Mouse (Mus musculus): Measurements from ENCODE around the gene Irak2.
A peak's percentile ranks its signal among the peaks of the same experiment; 100 is the strongest.

Gene Irak2

GRCm38 (mm10) chr6:113642605-113643004 is 4.3 kb downstream of the Irak2 start:
- no peak for DNase-seq (ENCODE audit: low spot score in 2 of 2)

GRCm38 (mm10) chr6:113643021-113643420 is 4.8 kb downstream of the Irak2 start:
- no peak for DNase-seq (ENCODE audit: low spot score in 2 of 2)

- no peak for DNase-seq (ENCODE audit: low spot score in 2 of 2)
Observed at GRCm38 (mm10) chr6:113643967-113644366, 5.7 kb downstream of the Irak2 start.

GRCm38 (mm10) chr6:113644808-113645207 is 6.5 kb downstream of the Irak2 start:
- peak in 1 of 2 experiments; percentile 25 for DNase-seq (ENCODE audit: low spot score in 2 of 2)

- peak in 1 of 2 experiments; percentile 16 for DNase-seq (ENCODE audit: low spot score in 2 of 2)
Observed at GRCm38 (mm10) chr6:113649346-113650196, 11.3 kb downstream of the Irak2 start.

GRCm38 (mm10) chr6:113650197-113650640 is 12.0 kb downstream of the Irak2 start:
- no peak for DNase-seq (ENCODE audit: low spot score in 2 of 2)

GRCm38 (mm10) chr6:113651626-113652025 is 13.4 kb downstream of the Irak2 start:
- DNase-seq (ENCODE audit: low spot score in 2 of 2) = no peak

- DNase-seq (ENCODE audit: low spot score in 2 of 2) = no peak
Observed at GRCm38 (mm10) chr6:113653551-113653950, 15.3 kb downstream of the Irak2 start.

GRCm38 (mm10) chr6:113654102-113654501 is 15.8 kb downstream of the Irak2 start:
- DNase-seq (ENCODE audit: low spot score in 2 of 2) = no peak

GRCm38 (mm10) chr6:113654753-113655397 is 16.6 kb downstream of the Irak2 start:
- DNase-seq (ENCODE audit: low spot score in 2 of 2) = no peak

GRCm38 (mm10) chr6:113655475-113655874 is 17.2 kb downstream of the Irak2 start:
- no peak for DNase-seq (ENCODE audit: low spot score in 2 of 2)

- DNase-seq (ENCODE audit: low spot score in 2 of 2) = no peak
Observed at GRCm38 (mm10) chr6:113656847-113657246, 18.6 kb downstream of the Irak2 start.

GRCm38 (mm10) chr6:113658226-113658625 is 20.0 kb downstream of the Irak2 start:
- no peak for DNase-seq (ENCODE audit: low spot score in 2 of 2)

GRCm38 (mm10) chr6:113659648-113660491 is 21.6 kb downstream of the Irak2 start:
- DNase-seq (ENCODE audit: low spot score in 2 of 2) = no peak

GRCm38 (mm10) chr6:113660492-113661352 is 22.5 kb downstream of the Irak2 start:
- no peak for DNase-seq (ENCODE audit: low spot score in 2 of 2)

- DNase-seq (ENCODE audit: low spot score in 2 of 2) = no peak
Observed at GRCm38 (mm10) chr6:113661353-113662241, 23.3 kb downstream of the Irak2 start.

GRCm38 (mm10) chr6:113662964-113663700 is 24.9 kb downstream of the Irak2 start:
- no peak for DNase-seq (ENCODE audit: low spot score in 2 of 2)

GRCm38 (mm10) chr6:113664305-113664704 is 26.0 kb downstream of the Irak2 start:
- DNase-seq (ENCODE audit: low spot score in 2 of 2) = no peak

GRCm38 (mm10) chr6:113667611-113668122 is 29.4 kb downstream of the Irak2 start:
- no peak for DNase-seq (ENCODE audit: low spot score in 2 of 2)

Data from frontal cortex, postnatal 10 days (tissue).